Mouse (Mus musculus) limb, embryonic 13.5 days (tissue): Measurements from ENCODE around the gene Tctn1. TPM values are rescaled to one million over a fixed set of nuclear protein-coding genes. Genes with fewer than 3 reads are reported as not detected.

Experiments
- ATAC-seq: fragments of 200-750 bp; cut with Nextera tagmentation; 2 replicates; pipeline ENCODE4 v1.8.0; 2017; ENCODE audit warnings: low read depth, moderate number of reproducible peaks, moderate TSS enrichment; ENCODE audit not compliant: low FRiP score
- H3K27ac ChIP-seq: fragments of 300-500 bp; sonication (generic); 2 replicates; pipeline ENCODE4 v1.5.1; 2015; ENCODE audit warnings: inconsistent platforms, mild to moderate bottlenecking, moderate library complexity
- H3K27me3 ChIP-seq: fragments of 300-500 bp; sonication (generic); 2 replicates; pipeline ENCODE4 v1.6.1; 2015; ENCODE audit warnings: mild to moderate bottlenecking, inconsistent platforms
- H3K36me3 ChIP-seq: fragments of 300-500 bp; sonication (generic); 2 replicates; pipeline ENCODE4 v1.6.1; 2015; ENCODE audit warnings: inconsistent platforms, mild to moderate bottlenecking, moderate library complexity
- H3K4me1 ChIP-seq: fragments of 300-500 bp; sonication (generic); 2 replicates; pipeline ENCODE4 v1.6.1; 2015; ENCODE audit warnings: inconsistent platforms
- H3K4me2 ChIP-seq: fragments of 300-500 bp; sonication (generic); replicated peaks from 2 replicates; pipeline ENCODE4 v1.6.1; 2015; ENCODE audit warnings: inconsistent platforms, mild to moderate bottlenecking, moderate library complexity
- H3K4me3 ChIP-seq: fragments of 300-500 bp; sonication (generic); 2 replicates; pipeline ENCODE4 v1.5.1; 2015; ENCODE audit warnings: moderate library complexity, mild to moderate bottlenecking, inconsistent platforms
- H3K9ac ChIP-seq: fragments of 300-500 bp; sonication (generic); 2 replicates; pipeline ENCODE4 v1.6.1; 2015; ENCODE audit warnings: mild to moderate bottlenecking, inconsistent platforms
- H3K9me3 ChIP-seq: fragments of 300-500 bp; sonication (generic); 2 replicates; pipeline ENCODE4 v1.6.1; 2016; ENCODE audit warnings: inconsistent platforms
- WGBS: fragments of 180-500 bp; shearing (Covaris S2); methylation state at CpG from one replicate; pipeline ENCODE4 v1.1.7; 2015; 5-methylcytosine and 5-hydroxymethylcytosine counted together
- polyA plus RNA-seq: library from polyadenylated mRNA; unstranded; fragments of >200 nt; fragmentation: Nextera tagmentation; extraction: Ambion mirVana; gene quantifications from 2 replicates; pipeline ENCODE4 v1.2.1, GENCODE M21; 2015

Gene Tctn1
- polyA plus RNA-seq, 1 experiment from 2014 or later, result 5.8 TPM

DNA sequence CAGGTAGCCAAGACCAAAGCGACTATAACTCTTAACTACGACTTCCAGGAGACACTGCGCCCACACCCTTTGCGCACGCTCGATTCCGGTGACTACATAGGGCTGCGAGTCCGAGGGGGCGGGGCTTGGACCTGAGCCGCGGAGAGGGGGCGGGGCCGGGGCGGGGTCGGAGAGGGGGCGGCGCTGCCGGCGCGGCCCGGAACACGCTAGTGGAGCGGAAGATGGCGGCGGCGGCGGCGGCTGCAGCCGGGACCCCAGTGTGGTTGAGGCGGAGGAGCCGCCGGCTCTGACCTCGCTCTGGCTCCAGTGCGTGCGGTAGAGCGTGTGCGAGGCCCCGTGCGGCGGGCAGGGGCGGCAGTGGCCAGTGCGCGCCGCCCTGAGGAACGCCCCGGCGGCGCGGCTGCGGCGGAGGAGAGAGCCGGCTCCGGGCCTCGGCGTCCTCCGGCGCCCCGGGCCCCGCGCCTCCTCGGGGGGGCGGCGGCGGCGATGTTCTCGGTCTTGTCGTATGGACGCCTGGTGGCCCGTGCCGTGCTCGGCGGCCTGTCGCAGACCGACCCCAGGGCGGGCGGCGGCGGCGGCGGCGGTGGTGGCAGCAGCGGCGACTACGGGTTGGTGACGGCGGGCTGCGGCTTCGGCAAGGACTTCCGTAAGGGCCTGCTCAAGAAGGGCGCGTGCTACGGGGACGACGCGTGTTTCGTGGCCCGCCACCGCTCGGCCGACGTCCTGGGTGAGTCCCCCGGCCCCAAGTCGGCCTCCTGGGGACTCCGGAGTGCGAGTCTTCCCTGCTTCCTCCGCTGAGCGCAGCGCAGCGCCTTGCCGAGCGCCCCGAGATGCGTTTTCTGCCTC is 20.1 kb upstream of the Tctn1 start, which contains the start of gene Pptc7:
TSS of gene Pptc7 (plus strand) at position 183 of the 846 bp plus-strand sequence.
- no peaks in the 10 kb centered on the region for H3K9me3 ChIP-seq
- under 1% methylated on average over 75 of the region's 114 CpGs for WGBS
- H3K4me1 ChIP-seq, result peaks cover 28% of the 10 kb centered on the region
- H3K4me2 ChIP-seq, result peak within 1 kb of the TSS; percentile 100
- peak; percentile 93 for ATAC-seq
- peak within 1 kb of the TSS; percentile 96 for H3K4me3 ChIP-seq
- H3K36me3 ChIP-seq, result peaks cover 16% of the 10 kb centered on the region; the same call in 1 of the 2 replicates
- H3K9ac ChIP-seq, result peak within 1 kb of the TSS; percentile 88
- peak within 1 kb of the TSS; percentile 58; the same call in 1 of the 2 replicates for H3K27ac ChIP-seq
- 0 out of 2 replicates have a peak, but pooled peaks cover 2% of the 10 kb centered on the region for H3K27me3 ChIP-seq

DNA sequence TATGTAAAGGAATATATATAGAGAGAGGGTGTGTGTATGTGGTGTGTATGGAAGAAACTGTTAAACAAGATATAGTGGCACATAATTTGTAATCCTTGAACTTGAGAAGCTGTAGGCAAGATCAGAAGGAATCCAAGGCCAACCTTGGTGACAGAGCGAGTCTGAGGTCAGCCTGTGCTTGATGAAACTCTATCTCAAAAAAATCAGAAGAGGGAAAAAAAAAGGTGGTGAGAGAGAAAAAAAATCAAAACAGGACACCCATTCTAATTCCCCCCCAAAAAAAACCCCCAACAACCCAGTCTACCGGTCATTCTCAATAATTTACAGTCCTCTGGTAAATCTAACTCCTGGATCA is 19.5 kb upstream of the Tctn1 start:
- Histone ChIP-seq H3K4me3 (peak overlapping the region; percentile 96), H3K27me3 (0 out of 2 replicates have a peak, but pooled peaks cover 2% of the 10 kb centered on the region), H3K36me3 (peaks cover 16% of the 10 kb centered on the region; the same call in 1 of the 2 replicates), H3K4me1 (peaks cover 28% of the 10 kb centered on the region), H3K27ac (no peak overlapping the region), H3K9ac (no peak overlapping the region), H3K4me2 (peak overlapping the region; percentile 38), H3K9me3 (no peaks in the 10 kb centered on the region)
- no peak for ATAC-seq
- WGBS, result 27% methylated on average over 2 of the region's 2 CpGs

DNA sequence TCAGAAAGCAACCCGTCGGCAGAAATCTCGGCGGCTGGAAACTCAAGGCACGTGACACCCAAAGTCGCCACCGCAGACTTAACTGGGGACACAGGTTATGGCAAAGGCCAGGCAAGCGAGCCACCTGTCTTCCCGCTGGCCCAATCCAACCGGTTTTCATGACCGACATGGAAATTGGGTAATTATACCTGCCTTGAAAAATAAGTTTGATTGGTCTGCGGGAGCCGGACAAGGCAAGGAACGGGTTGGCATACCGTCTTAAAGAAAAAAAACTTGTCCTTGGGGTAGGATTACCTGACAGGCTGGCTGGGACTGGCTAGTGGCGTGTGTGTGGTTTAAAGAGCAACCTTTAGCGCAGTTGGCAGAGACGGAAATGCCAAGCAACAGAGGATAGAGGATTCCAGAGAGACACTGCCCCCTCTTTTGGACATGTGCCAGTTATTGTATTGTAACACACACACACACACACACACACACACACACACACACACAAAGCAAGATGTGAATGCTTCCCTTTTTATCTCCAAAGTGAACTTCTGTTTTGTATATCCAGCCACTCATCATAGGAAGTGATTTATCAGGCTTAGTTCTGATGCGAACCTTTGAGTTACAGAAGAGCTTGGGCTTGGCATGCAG is 16.7 kb upstream of the Tctn1 start:
- peaks cover 24% of the 10 kb centered on the region for H3K4me1 ChIP-seq
- ATAC-seq, result no peak
- 0 out of 2 replicates have a peak, but pooled peaks cover 2% of the 10 kb centered on the region for H3K27me3 ChIP-seq
- H3K36me3 ChIP-seq, result no peaks in the 10 kb centered on the region
- H3K4me2 ChIP-seq, result peak overlapping the region; percentile 47
- 27% methylated on average over 19 of the region's 19 CpGs for WGBS
- 0 out of 2 replicates have a peak overlapping the region, but pooled peaks have one; percentile 3 for H3K4me3 ChIP-seq
- H3K27ac ChIP-seq, result no peak overlapping the region
- no peaks in the 10 kb centered on the region for H3K9me3 ChIP-seq
- H3K9ac ChIP-seq, result no peak overlapping the region

DNA sequence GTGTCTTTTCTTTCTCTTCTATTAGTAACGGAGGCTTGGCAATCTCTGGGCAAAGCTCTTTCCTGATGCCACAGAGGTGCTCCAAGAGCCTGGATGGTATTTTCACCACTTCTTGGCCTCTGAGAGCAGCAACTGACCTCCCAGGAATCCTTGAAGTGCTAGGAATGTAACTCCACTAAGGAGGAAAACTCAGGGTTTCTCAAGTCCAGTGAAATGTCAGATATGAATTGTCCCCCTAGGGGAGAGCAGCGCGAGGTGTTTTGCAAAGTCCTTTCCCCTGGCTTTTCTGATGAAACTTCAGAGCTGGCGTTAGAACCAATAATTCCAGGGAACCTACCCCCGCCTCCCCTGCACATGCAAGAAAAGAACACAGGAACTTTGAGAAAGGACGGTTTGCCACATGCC is 16.2 kb upstream of the Tctn1 start:
- Histone ChIP-seq H3K4me2 (peak overlapping the region; percentile 47), H3K27me3 (0 out of 2 replicates have a peak, but pooled peaks cover 2% of the 10 kb centered on the region), H3K4me1 (peaks cover 19% of the 10 kb centered on the region), H3K9ac (no peak overlapping the region), H3K27ac (no peak overlapping the region), H3K9me3 (no peaks in the 10 kb centered on the region), H3K36me3 (no peaks in the 10 kb centered on the region), H3K4me3 (0 out of 2 replicates have a peak overlapping the region, but pooled peaks have one; percentile 3)
- WGBS, result 38% methylated on average over 6 of the region's 6 CpGs
- no peak for ATAC-seq

DNA sequence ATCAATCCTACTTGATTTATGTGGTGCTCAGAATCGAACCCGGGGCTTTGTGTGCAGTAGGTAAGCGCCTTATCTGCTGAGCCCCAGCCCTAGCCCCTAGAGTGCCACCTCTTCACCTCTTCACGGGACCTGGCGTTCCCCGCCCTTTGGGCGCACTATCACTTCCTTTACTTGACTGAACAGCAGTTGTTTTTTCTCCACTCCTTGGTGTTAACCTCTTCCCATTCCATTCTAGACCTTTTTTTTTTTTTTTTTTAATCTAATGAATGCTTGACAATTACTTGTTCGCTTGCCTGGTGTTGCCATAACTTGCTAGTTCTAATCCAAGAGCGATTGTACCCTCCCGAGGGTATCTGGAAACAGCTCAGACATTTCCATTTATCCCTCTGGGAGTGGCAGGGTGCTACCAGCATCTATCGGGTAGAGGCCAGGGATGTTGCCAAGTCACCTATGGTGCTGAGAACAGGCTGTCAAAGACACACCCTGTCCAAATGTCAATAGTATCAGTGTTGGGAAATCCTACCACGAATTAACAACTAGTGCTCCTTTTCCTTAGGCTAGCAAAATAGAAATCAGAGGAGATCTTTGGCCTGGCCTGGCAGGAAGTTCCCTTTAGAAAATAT is 15.7 kb upstream of the Tctn1 start:
- 76% methylated on average over 12 of the region's 12 CpGs for WGBS
- no peak overlapping the region for H3K9ac ChIP-seq
- H3K4me1 ChIP-seq, result peaks cover 14% of the 10 kb centered on the region
- no peak overlapping the region for H3K4me3 ChIP-seq
- H3K27me3 ChIP-seq, result 0 out of 2 replicates have a peak, but pooled peaks cover 2% of the 10 kb centered on the region
- H3K9me3 ChIP-seq, result no peaks in the 10 kb centered on the region
- no peaks in the 10 kb centered on the region for H3K36me3 ChIP-seq
- no peak for ATAC-seq
- no peak overlapping the region for H3K4me2 ChIP-seq
- H3K27ac ChIP-seq, result no peak overlapping the region

DNA sequence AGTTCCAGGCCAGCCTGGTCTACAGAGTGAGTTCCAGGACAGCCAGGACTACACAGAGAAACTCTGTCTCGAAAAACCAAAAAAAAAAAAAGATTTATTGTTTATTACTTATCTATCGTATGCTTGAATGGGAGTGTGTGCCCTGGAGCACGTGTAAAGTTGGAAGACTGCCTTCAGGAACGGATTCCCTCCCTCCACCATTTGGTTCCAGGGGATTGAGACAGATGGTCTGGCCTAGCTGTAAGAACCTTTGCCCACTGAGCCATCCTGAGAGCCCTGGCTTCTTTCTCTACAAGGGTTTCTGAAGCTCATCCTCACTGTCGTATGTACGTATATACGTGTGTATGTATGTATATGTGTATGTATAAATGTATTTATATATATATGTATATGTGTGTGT is 14.7 kb upstream of the Tctn1 start:
- H3K4me3 ChIP-seq, result no peak overlapping the region
- H3K36me3 ChIP-seq, result no peaks in the 10 kb centered on the region
- H3K4me2 ChIP-seq, result no peak overlapping the region
- WGBS, result 73% methylated on average over 7 of the region's 7 CpGs
- H3K4me1 ChIP-seq, result peaks cover 14% of the 10 kb centered on the region
- H3K9ac ChIP-seq, result no peak overlapping the region
- H3K9me3 ChIP-seq, result no peaks in the 10 kb centered on the region
- ATAC-seq, result no peak
- H3K27ac ChIP-seq, result no peak overlapping the region
- 0 out of 2 replicates have a peak, but pooled peaks cover 2% of the 10 kb centered on the region for H3K27me3 ChIP-seq

DNA sequence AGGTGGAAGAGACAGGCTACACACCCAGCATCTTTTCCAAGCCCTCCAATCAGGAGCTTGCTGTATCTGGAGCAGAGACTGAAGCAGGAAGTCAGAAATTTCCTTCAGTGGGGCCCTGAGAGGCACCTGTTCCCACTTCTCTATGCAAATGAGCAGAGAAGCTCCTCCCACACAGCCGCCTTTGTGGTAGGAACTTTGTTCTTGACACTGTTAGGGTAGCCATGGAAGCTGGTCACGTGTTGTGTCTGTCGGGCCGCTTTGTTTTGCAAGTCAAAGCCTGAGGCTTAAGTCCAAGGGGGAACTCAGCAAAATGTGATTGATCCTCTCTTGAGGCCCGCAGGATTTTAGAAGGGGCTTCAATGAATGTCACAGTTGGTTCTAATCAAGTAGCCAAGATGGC is 10.5 kb upstream of the Tctn1 start:
- Histone ChIP-seq H3K9ac (no peak overlapping the region), H3K9me3 (no peaks in the 10 kb centered on the region), H3K36me3 (no peaks in the 10 kb centered on the region), H3K4me1 (no peaks in the 10 kb centered on the region), H3K27me3 (no peaks in the 10 kb centered on the region), H3K27ac (no peak overlapping the region), H3K4me2 (no peak overlapping the region), H3K4me3 (no peak overlapping the region)
- no peak for ATAC-seq
- WGBS, result 34% methylated on average over 5 of the region's 5 CpGs

DNA sequence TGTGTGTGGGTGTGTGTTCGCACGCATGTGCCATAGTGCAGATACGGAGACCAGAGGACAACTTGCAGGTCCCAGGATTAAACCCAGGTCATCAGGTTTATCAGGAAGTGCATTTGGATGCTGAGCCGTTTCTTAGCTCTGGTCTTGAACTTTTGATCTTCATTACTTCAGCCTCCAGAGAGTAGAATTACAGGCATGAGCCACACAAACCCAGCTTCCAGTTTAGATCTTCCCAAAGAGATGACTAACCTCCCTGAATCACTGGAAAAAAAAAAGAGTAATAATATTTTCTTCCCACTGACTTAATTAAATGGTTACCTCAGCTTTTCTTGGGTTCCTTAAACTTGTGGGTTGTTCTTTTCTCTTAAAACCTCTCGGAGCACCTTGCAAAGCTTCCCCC is 8.6 kb upstream of the Tctn1 start:
- H3K27me3 ChIP-seq, result no peaks in the 10 kb centered on the region
- ATAC-seq, result no peak
- WGBS, result 71% methylated on average over 5 of the region's 5 CpGs
- H3K4me3 ChIP-seq, result no peak overlapping the region
- no peak overlapping the region for H3K4me2 ChIP-seq
- H3K9ac ChIP-seq, result no peak overlapping the region
- H3K4me1 ChIP-seq, result no peaks in the 10 kb centered on the region
- H3K9me3 ChIP-seq, result no peaks in the 10 kb centered on the region
- no peaks in the 10 kb centered on the region for H3K36me3 ChIP-seq
- no peak overlapping the region for H3K27ac ChIP-seq

DNA sequence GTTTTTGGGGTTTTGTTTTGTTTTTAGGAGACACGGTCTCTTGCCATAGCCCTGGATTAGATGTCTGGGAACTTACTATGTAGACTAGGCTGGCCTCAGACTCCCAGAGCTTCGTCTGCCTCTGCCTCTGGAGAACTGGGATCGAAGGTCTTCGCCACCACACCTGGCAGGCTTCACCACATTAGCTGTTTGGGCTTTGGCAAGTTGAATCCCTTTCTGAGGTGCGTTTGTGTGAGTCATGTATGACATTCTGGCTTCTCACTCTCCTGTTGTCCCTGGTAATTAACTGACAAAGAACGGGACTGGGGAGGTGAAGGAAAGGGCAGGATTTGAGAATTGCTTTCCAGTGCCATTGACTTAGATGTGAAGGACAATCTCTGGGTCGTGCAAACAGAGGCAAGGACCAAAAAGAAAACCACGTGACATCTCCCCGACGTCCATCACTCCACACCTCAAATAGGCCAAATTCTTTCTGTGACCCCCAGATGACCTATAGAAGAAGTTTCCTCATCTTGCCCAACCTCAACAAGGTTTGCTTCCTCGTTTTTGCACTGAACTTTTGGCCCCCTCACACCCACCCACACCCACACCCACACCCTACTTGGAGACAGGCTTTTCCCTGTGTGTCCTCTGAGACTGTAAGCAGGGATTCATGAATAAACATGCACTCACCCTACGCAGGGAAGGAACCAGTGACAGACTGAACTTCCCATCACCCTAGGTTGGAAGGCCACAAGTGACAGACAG is 4.8 kb upstream of the Tctn1 start:
- no peak for ATAC-seq
- H3K27ac ChIP-seq, result no peak overlapping the region
- H3K9me3 ChIP-seq, result no peaks in the 10 kb centered on the region
- no peak overlapping the region for H3K9ac ChIP-seq
- WGBS, result 66% methylated on average over 12 of the region's 12 CpGs
- no peaks in the 10 kb centered on the region for H3K27me3 ChIP-seq
- H3K4me2 ChIP-seq, result no peak overlapping the region
- no peaks in the 10 kb centered on the region for H3K36me3 ChIP-seq
- H3K4me1 ChIP-seq, result no peaks in the 10 kb centered on the region; the same call in 1 of the 2 replicates
- H3K4me3 ChIP-seq, result no peak overlapping the region

DNA sequence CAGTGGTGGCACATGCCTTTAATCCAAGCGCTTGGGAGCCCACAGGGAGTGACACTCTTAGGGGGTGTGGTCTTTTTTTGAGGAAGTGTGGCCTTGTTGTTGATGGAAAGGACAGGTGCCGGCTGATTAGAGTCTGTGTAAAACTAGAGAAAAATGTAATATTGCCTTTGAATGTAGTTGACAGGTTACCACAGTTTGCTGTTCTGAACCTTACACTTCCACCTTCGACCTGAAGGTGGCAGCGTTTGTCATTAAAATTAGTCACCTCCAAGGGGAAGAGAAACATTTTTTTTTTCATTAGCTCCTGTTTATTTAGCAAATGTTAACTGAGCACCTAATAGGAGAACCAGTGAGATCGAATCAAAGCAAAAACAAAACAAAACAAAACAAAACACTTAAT is 3.6 kb upstream of the Tctn1 start:
- Histone ChIP-seq H3K27ac (no peak overlapping the region), H3K9ac (no peak overlapping the region), H3K36me3 (no peaks in the 10 kb centered on the region), H3K4me2 (no peak overlapping the region), H3K4me3 (no peak overlapping the region), H3K27me3 (no peaks in the 10 kb centered on the region), H3K9me3 (no peaks in the 10 kb centered on the region), H3K4me1 (peaks cover 9% of the 10 kb centered on the region)
- no peak for ATAC-seq
- 29% methylated on average over 5 of the region's 5 CpGs for WGBS

DNA sequence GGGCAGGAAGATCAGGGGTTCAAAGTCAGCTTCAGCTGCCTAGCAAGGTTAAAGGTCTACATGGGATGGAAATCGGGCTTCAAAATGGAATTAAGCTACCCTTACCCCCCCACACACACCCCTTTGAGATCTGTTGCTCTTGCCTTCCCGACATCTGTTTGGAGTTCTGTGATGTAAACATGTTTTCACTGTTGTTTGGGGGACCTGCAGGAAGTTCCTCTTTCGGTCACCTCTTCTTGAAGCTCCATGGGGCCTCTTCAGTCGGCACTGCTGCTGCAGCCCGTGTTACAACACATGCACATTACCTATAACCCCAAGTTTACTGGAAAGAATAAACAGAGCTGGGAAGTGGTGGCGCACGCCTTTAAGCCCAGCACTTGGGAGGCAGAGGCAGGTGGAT is 2.9 kb upstream of the Tctn1 start:
- Histone ChIP-seq H3K9ac (no peak overlapping the region), H3K27me3 (no peaks in the 10 kb centered on the region), H3K27ac (no peak overlapping the region), H3K4me1 (peaks cover 10% of the 10 kb centered on the region), H3K36me3 (no peaks in the 10 kb centered on the region), H3K4me3 (no peak overlapping the region), H3K4me2 (no peak overlapping the region), H3K9me3 (no peaks in the 10 kb centered on the region)
- ATAC-seq, result no peak
- WGBS, result 72% methylated on average over 7 of the region's 7 CpGs
